Mouse (Mus musculus) forebrain, embryonic 12.5 days (tissue): Measurements from ENCODE around the gene Cnpy4. TPM values are rescaled to one million over a fixed set of nuclear protein-coding genes. Genes with fewer than 3 reads are reported as not detected.
A peak's percentile ranks its signal among the peaks of the same experiment; 100 is the strongest.
"Not testable (repeated sequence)": the region's sequence is repeated elsewhere in the genome, so short reads cannot be mapped to it uniquely, and the experiment has no call there.

Source experiments
- ATAC-seq: fragments of 200-750 bp; cut with Nextera tagmentation; 2 replicates; pipeline ENCODE4 v1.8.0; 2017; ENCODE audit warnings: moderate TSS enrichment; ENCODE audit not compliant: low FRiP score
- H3K27ac ChIP-seq: fragments of 300-500 bp; sonication (generic); 2 replicates; pipeline ENCODE4 v1.5.1; 2016; ENCODE audit warnings: mild to moderate bottlenecking
- H3K27me3 ChIP-seq: fragments of 300-500 bp; sonication (generic); 2 replicates; pipeline ENCODE4 v1.6.1; 2016; ENCODE audit warnings: mild to moderate bottlenecking
- H3K36me3 ChIP-seq: fragments of 300-500 bp; sonication (generic); replicated peaks from 2 replicates; pipeline ENCODE4 v1.6.1; 2016; ENCODE audit warnings: mild to moderate bottlenecking
- H3K4me1 ChIP-seq: fragments of 300-500 bp; sonication (generic); 2 replicates; pipeline ENCODE4 v1.6.1; 2016
- H3K4me2 ChIP-seq: fragments of 300-500 bp; sonication (generic); 2 replicates; pipeline ENCODE4 v1.6.1; 2016; ENCODE audit warnings: mild to moderate bottlenecking, moderate library complexity
- H3K4me3 ChIP-seq: fragments of 300-500 bp; sonication (generic); replicated peaks from 2 replicates; pipeline ENCODE4 v1.5.1; 2016; ENCODE audit warnings: mild to moderate bottlenecking
- H3K9ac ChIP-seq: fragments of 300-500 bp; sonication (generic); 2 replicates; pipeline ENCODE4 v1.6.1; 2016; ENCODE audit warnings: mild to moderate bottlenecking
- H3K9me3 ChIP-seq: fragments of 300-500 bp; sonication (generic); 2 replicates; pipeline ENCODE4 v1.6.1; 2016
- whole genome bisulfite sequencing: fragments of 180-500 bp; shearing (Covaris S2); methylation state at CpG from one replicate; pipeline ENCODE4 v1.1.7; 2016; 5-methylcytosine and 5-hydroxymethylcytosine counted together
- polyA plus RNA-seq: library from polyadenylated mRNA; unstranded; fragments of >200 nt; fragmentation: Nextera tagmentation; extraction: Ambion mirVana; gene quantifications from 2 replicates; pipeline ENCODE4 v1.2.1, GENCODE M21; 2016

Cnpy4 gene
- polyA plus RNA-seq, 1 experiment from 2014 or later, result 44.3 TPM

- no peaks in the 10 kb centered on the region for H3K27me3 ChIP-seq
- ATAC-seq, result peak; percentile 93
- peaks cover 32% of the 10 kb centered on the region for H3K4me1 ChIP-seq
- H3K36me3 ChIP-seq, result peaks cover 61% of the 10 kb centered on the region
- H3K4me3 ChIP-seq, result peak within 1 kb of the TSS; percentile 78
- H3K9ac ChIP-seq, result peak within 1 kb of the TSS; percentile 76
- H3K4me2 ChIP-seq, result peak within 1 kb of the TSS; percentile 87
- no peaks in the 10 kb centered on the region for H3K9me3 ChIP-seq
- WGBS, result under 1% methylated on average over 54 of the region's 54 CpGs
- peak within 1 kb of the TSS; percentile 95 for H3K27ac ChIP-seq
Measured at GRCm38 (mm10) chr5:138171695-138172491, 15.4 kb upstream of the Cnpy4 start, which contains the start of the genes Ap4m1 and Mcm7. Ap4m1 (plus strand) TSS chr5:138172002. Mcm7 (minus strand) TSS chr5:138172422.

GRCm38 (mm10) chr5:138173217-138173616 lies 14.1 kb upstream of the Cnpy4 start:
- 81% methylated on average over 3 of the region's 3 CpGs for WGBS
- peaks cover 32% of the 10 kb centered on the region for H3K4me1 ChIP-seq
- H3K36me3 ChIP-seq, result peaks cover 61% of the 10 kb centered on the region
- H3K4me2 ChIP-seq, result peak overlapping the region; percentile 87; the same call in 1 of the 2 replicates
- H3K9me3 ChIP-seq, result no peaks in the 10 kb centered on the region
- ATAC-seq, result no peak
- H3K27me3 ChIP-seq, result no peaks in the 10 kb centered on the region
- no peak overlapping the region for H3K9ac ChIP-seq
- H3K27ac ChIP-seq, result no peak overlapping the region
- H3K4me3 ChIP-seq, result peak overlapping the region; percentile 78

- Histone ChIP-seq H3K36me3 (peaks cover 49% of the 10 kb centered on the region), H3K9ac (peak overlapping the region; percentile 66), H3K4me3 (peak overlapping the region; percentile 56), H3K4me2 (peak overlapping the region; percentile 80), H3K27me3 (no peaks in the 10 kb centered on the region), H3K9me3 (no peaks in the 10 kb centered on the region), H3K4me1 (peaks cover 19% of the 10 kb centered on the region), H3K27ac (peak overlapping the region; percentile 43; the same call in 1 of the 2 replicates)
- under 1% methylated on average over 10 of the region's 10 CpGs for WGBS
- peak; percentile 88 for ATAC-seq
Measured at GRCm38 (mm10) chr5:138187661-138188306, 499 bp downstream of the Cnpy4 start.

GRCm38 (mm10) chr5:138193771-138194727 lies 6.8 kb downstream of the Cnpy4 start, which contains the start of gene Mblac1:
Mblac1 (plus strand) TSS chr5:138194314.
- Histone ChIP-seq H3K4me1 (peaks cover 10% of the 10 kb centered on the region), H3K4me2 (peak within 1 kb of the TSS; percentile 84), H3K4me3 (peak within 1 kb of the TSS; percentile 72), H3K36me3 (peaks cover 37% of the 10 kb centered on the region), H3K9ac (peak within 1 kb of the TSS; percentile 90), H3K9me3 (no peaks in the 10 kb centered on the region), H3K27me3 (no peaks in the 10 kb centered on the region), H3K27ac (peak within 1 kb of the TSS; percentile 84)
- 9% methylated on average over 54 of the region's 54 CpGs for WGBS
- peak; percentile 87 for ATAC-seq

GRCm38 (mm10) chr5:138194755-138195345 lies 7.6 kb downstream of the Cnpy4 start:
- Histone ChIP-seq H3K27ac (peak overlapping the region; percentile 84), H3K4me2 (peak overlapping the region; percentile 84), H3K4me3 (peak overlapping the region; percentile 72), H3K36me3 (peaks cover 34% of the 10 kb centered on the region), H3K4me1 (peaks cover 10% of the 10 kb centered on the region), H3K27me3 (no peaks in the 10 kb centered on the region), H3K9ac (peak overlapping the region; percentile 90), H3K9me3 (no peaks in the 10 kb centered on the region)
- WGBS, result 4% methylated on average over 29 of the region's 29 CpGs
- peak; percentile 49 for ATAC-seq

- 80% methylated on average over 7 of the region's 7 CpGs for WGBS
- ATAC-seq, result no peak
- H3K9ac ChIP-seq, result peak overlapping the region; percentile 90; the same call in 1 of the 2 replicates
- peaks cover 10% of the 10 kb centered on the region for H3K4me1 ChIP-seq
- no peaks in the 10 kb centered on the region for H3K9me3 ChIP-seq
- no peaks in the 10 kb centered on the region for H3K27me3 ChIP-seq
- H3K36me3 ChIP-seq, result peaks cover 29% of the 10 kb centered on the region
- H3K27ac ChIP-seq, result no peak overlapping the region
- H3K4me2 ChIP-seq, result peak overlapping the region; percentile 84
- H3K4me3 ChIP-seq, result peak overlapping the region; percentile 72; the same call in 1 of the 2 replicates
Measured at GRCm38 (mm10) chr5:138195463-138195862, 8.2 kb downstream of the Cnpy4 start.

- H3K27ac ChIP-seq, result no peak overlapping the region
- WGBS, result 10% methylated on average over 1 of the region's 1 CpGs
- no peak for ATAC-seq
Measured at GRCm38 (mm10) chr5:138199576-138199975, 12.3 kb downstream of the Cnpy4 start.

GRCm38 (mm10) chr5:138202086-138202485 lies 14.8 kb downstream of the Cnpy4 start:
- Histone ChIP-seq H3K4me3 (no peak overlapping the region), H3K27me3 (no peaks in the 10 kb centered on the region), H3K36me3 (no peaks in the 10 kb centered on the region), H3K4me2 (no peak overlapping the region), H3K9ac (no peak overlapping the region), H3K4me1 (no peaks in the 10 kb centered on the region), H3K9me3 (peaks cover 11% of the 10 kb centered on the region; the same call in 1 of the 2 replicates), H3K27ac (no peak overlapping the region)
- 72% methylated on average over 3 of the region's 3 CpGs for WGBS
- ATAC-seq, result no peak

More at GRCm38 (mm10) chr5:138199576-138199975, 12.3 kb downstream of the Cnpy4 start:
- Histone ChIP-seq H3K9ac (no peak overlapping the region), H3K36me3 (no peaks in the 10 kb centered on the region), H3K4me3 (no peak overlapping the region), H3K9me3 (0 out of 2 replicates have a peak, but pooled peaks cover 5% of the 10 kb centered on the region), H3K4me2 (no peak overlapping the region), H3K27me3 (no peaks in the 10 kb centered on the region), H3K4me1 (peaks cover 10% of the 10 kb centered on the region)

GRCm38 (mm10) chr5:138207253-138207652 lies 20.0 kb downstream of the Cnpy4 start:
- Histone ChIP-seq H3K4me3 (no peak overlapping the region), H3K36me3 (no peaks in the 10 kb centered on the region), H3K4me1 (no peaks in the 10 kb centered on the region), H3K4me2 (no peak overlapping the region), H3K9me3 (peaks cover 11% of the 10 kb centered on the region; the same call in 1 of the 2 replicates), H3K9ac (no peak overlapping the region), H3K27me3 (no peaks in the 10 kb centered on the region), H3K27ac (no peak overlapping the region)
- ATAC-seq, result no peak
- 90% methylated on average over 1 of the region's 1 CpGs for WGBS

- no peak overlapping the region for H3K4me2 ChIP-seq
- H3K9me3 ChIP-seq, result peaks cover 11% of the 10 kb centered on the region; the same call in 1 of the 2 replicates
- WGBS, result 88% methylated on average over 4 of the region's 4 CpGs
- no peaks in the 10 kb centered on the region for H3K4me1 ChIP-seq
- H3K9ac ChIP-seq, result no peak overlapping the region
- H3K4me3 ChIP-seq, result no peak overlapping the region
- H3K36me3 ChIP-seq, result no peaks in the 10 kb centered on the region
- H3K27ac ChIP-seq, result no peak overlapping the region
- ATAC-seq, result no peak
- no peaks in the 10 kb centered on the region for H3K27me3 ChIP-seq
Measured at GRCm38 (mm10) chr5:138207873-138208272, 20.6 kb downstream of the Cnpy4 start.

- not testable (repeated sequence) for H3K4me2 ChIP-seq, H3K4me3 ChIP-seq, H3K27ac ChIP-seq, H3K9ac ChIP-seq, H3K36me3 ChIP-seq, H3K27me3 ChIP-seq, H3K4me1 ChIP-seq, ATAC-seq
- H3K9me3 ChIP-seq, result 0 out of 2 replicates have a peak, but pooled peaks cover 12% of the 10 kb centered on the region
- WGBS, result 91% methylated on average over 13 of the region's 13 CpGs
Measured at GRCm38 (mm10) chr5:138216632-138217031, 29.3 kb downstream of the Cnpy4 start.
